Mouse (Mus musculus) CH12.LX (cell line): ENCODE measurements around the gene Hsf4.

Source experiments
- CTCF ChIP-seq, 2 experiments: IDR thresholded peaks in 1 of 2; conservative IDR thresholded peaks in 1 of 2; 2 replicates each; pipeline ENCODE4 v1.5.1; 2011 to 2012; ENCODE audit warnings: low read depth in 2 of 2, low read length in 2 of 2, improper control_type of control experiment in 1 of 2, inconsistent platforms in 1 of 2, mild to moderate bottlenecking in 1 of 2, moderate library complexity in 1 of 2
- KAT2A ChIP-seq: IDR thresholded peaks from 2 replicates; pipeline ENCODE4 v1.6.1; 2012; ENCODE audit warnings: low read length, improper control_type of control experiment, inconsistent platforms; ENCODE audit not compliant: insufficient replicate concordance
- MAX ChIP-seq: IDR thresholded peaks from 2 replicates; pipeline ENCODE4 v1.6.1; 2011; ENCODE audit warnings: low read length, improper control_type of control experiment
- MEF2A ChIP-seq: IDR thresholded peaks from 2 replicates; pipeline ENCODE4 v1.6.1; 2014; ENCODE audit warnings: low read depth, mild to moderate bottlenecking, inconsistent platforms, low read length, improper control_type of control experiment, borderline replicate concordance
- POLR2A ChIP-seq: IDR thresholded peaks from 2 replicates; pipeline ENCODE4 v1.6.1; 2011; ENCODE audit warnings: low read depth, mild to moderate bottlenecking, improper control_type of control experiment, low read length
- POLR2AphosphoS2 ChIP-seq: IDR thresholded peaks from 2 replicates; pipeline ENCODE4 v1.6.1; 2011; ENCODE audit warnings: low read depth, low read length, improper control_type of control experiment
- RCOR1 ChIP-seq: conservative IDR thresholded peaks from 2 replicates; pipeline ENCODE4 v1.6.1; 2012; ENCODE audit warnings: low read depth, mild to moderate bottlenecking, inconsistent platforms, low read length, improper control_type of control experiment
- TCF12 ChIP-seq: IDR thresholded peaks from 2 replicates; pipeline ENCODE4 v1.6.1; 2014; ENCODE audit warnings: low read depth, mild to moderate bottlenecking, inconsistent platforms, low read length, improper control_type of control experiment
- USF1 ChIP-seq: IDR thresholded peaks from 2 replicates; pipeline ENCODE4 v1.6.1; 2014; ENCODE audit warnings: low read depth, mild to moderate bottlenecking, inconsistent platforms, low read length, improper control_type of control experiment
- USF2 ChIP-seq: conservative IDR thresholded peaks from 2 replicates; pipeline ENCODE4 v1.6.1; 2011; ENCODE audit warnings: low read depth, low read length, improper control_type of control experiment
- ZKSCAN1 ChIP-seq: IDR thresholded peaks from 2 replicates; pipeline ENCODE4 v1.6.1; 2012; ENCODE audit warnings: low read depth, inconsistent platforms, low read length, improper control_type of control experiment, borderline replicate concordance

- TF ChIP-seq USF1 = no peak
- TF ChIP-seq RCOR1 = no peak
- no peak for TF ChIP-seq USF2
- no peak for TF ChIP-seq TCF12
- no peak for TF ChIP-seq ZKSCAN1
- TF ChIP-seq MAX = no peak
- no peak for TF ChIP-seq CTCF (conservative IDR thresholded peaks at IDR 0.05 in 1 of 2, IDR thresholded peaks at IDR 0.05 in 1 of 2; ENCODE audit: low read depth in 2 of 2, low read length in 2 of 2)
- TF ChIP-seq MEF2A = no peak
- no peak for TF ChIP-seq POLR2AphosphoS2
- TF ChIP-seq POLR2A = no peak
- no peak for TF ChIP-seq KAT2A
Observed at GRCm38 (mm10) chr8:105281821-105282220, 12.2 kb downstream of the Hsf4 start.
